Mouse (Mus musculus): ENCODE data around the gene Habp2. TPM values are rescaled to one million over a fixed set of nuclear protein-coding genes. Genes with fewer than 3 reads are reported as not detected.

Gene Habp2
- total RNA-seq, 4 experiments from 2014 or later: not detected

GRCm38 (mm10) chr19:56364563-56364962 lies 77.6 kb downstream of the Habp2 start:
- no peak for DNase-seq

- DNase-seq: no peak
Observed at GRCm38 (mm10) chr19:56366168-56366567, 79.2 kb downstream of the Habp2 start.

GRCm38 (mm10) chr19:56366625-56367024 lies 79.7 kb downstream of the Habp2 start:
- no peak for DNase-seq

GRCm38 (mm10) chr19:56367778-56368177 lies 80.8 kb downstream of the Habp2 start:
- DNase-seq: no peak

DNA sequence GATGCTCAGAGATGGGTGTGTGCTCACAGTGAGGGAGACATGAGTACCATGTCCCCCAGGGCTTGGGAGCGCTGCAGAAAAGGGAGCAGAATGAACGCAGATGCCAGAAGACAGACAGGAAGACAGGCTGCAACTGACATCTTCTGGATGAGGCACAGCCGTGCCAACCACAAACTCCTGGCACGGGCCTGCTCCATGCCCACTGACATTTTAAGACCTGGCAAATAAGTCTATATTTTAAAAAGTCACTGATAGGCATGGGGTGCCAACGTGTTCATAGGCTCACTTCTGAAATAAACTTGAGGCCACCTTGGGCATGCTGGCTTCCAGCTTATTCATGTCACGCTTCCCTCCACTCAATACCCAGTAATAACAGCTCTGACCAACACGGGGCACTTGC lies 82.0 kb downstream of the Habp2 start:
- no peak for DNase-seq

Other genes starting within 250 kb of the Habp2 start
- under 1 TPM in 2 of 4 experiments, not detected in 2; 0.12 to 0.16 TPM for gene Nrap, start 102.9 kb downstream of the Habp2 start, total RNA-seq (2022)
- gene Casp7, start 110.0 kb downstream of the Habp2 start, total RNA-seq (2022): 10 to 100 TPM in 1 of 4 experiments, 1 to 10 TPM in 3; 5.3 to 12.2 (median 7.7) TPM
- under 1 TPM in 3 of 4 experiments, not detected in 1; 0.10 to 0.43 (median 0.13) TPM for gene Plekhs1, start 174.5 kb downstream of the Habp2 start, total RNA-seq (2022)

Measured in adrenal gland, adult 8-10 months (tissue).